Mouse (Mus musculus) spleen, postnatal 4 days (tissue): ENCODE measurements around the gene Kat2b.
"Not testable (repeated sequence)": the region's sequence is repeated elsewhere in the genome, so short reads cannot be mapped to it uniquely, and the experiment has no call there.

ENCODE experiments used
- DNase-seq, 2 experiments: peaks; one replicate each; pipeline ENCODE4 v3.0.0; 2022; ENCODE audit warnings: low spot score in 2 of 2

The Kat2b gene

DNA sequence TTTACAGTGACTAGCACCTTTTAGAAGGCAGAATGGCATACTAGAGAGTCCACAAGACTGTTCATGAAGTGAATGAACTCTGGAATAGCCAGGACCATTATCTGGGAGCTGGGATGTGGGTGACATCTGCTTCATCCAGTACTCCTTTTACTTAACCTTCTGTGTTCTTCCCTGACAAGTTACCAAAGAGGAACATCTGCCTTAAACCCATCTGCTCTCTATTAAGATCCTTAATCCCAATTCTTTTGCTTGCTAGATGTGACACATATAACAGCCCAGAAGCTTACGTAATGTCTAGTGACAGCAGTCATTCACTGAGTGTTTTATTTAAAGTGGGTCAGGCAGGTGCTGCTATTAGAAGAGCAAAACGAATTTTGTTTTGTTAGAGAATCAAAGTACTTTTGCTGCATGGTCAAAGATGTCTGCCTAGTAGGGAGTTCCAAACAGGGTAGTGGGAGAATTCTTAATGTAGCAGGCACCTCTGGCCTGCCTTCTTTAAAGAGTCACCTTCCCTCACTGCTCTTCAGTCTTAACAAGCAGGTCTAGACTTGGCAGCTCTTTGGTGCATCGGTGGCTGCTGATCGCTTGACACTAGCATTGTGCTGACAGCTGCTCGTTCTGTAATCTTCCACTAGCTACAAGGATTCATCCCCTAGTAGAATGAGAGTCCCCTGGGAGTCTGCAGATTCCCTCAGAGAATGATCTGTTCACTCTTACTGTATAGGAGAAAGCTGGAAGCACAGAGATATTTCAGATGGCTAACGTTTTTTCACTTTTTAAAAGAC lies 94.6 kb downstream of the Kat2b start:
- no peak for DNase-seq

DNA sequence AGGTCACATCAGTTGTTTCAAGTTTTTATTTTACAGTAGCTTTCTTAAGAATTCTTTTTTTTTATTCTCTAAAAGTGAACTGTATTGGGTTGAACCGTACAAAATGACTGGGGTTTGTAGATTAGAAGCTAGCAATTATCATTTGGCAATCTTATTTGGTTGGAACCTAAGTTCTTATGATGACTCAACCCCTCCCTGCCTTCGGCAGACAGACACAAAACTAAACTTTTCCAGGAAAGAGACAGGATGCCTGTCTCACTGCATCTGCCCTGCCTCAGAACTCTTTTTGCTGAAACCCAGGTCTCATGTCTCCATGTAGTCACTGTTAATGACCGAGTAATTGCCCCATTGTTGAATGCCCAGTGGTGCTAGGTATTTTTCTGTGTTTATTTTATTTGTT lies 97.6 kb downstream of the Kat2b start:
- DNase-seq: no peak

- DNase-seq: no peak
Measured at GRCm38 (mm10) chr17:53664703-53665382, 98.2 kb downstream of the Kat2b start.

- DNase-seq: no peak
Measured at GRCm38 (mm10) chr17:53670453-53670852, 103.8 kb downstream of the Kat2b start.

DNA sequence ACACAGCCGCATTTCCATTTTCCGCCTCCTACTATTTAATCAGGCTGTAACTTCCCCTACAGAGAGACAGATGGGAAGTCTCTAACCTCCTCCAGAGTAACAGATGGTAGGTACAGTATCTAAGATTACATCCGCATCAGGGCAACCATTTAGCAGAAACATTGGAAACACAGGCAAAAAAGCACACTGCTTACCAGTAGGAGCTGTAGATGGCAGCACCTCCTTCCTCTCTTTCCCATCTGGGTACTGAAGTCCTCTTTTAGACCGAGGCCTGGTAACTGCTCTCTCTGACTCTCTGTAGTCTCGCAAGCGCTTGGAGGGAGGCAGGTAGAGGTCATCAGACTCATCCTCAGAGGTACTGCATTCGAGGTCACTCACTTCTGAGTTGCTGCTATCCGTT lies 112.1 kb downstream of the Kat2b start:
- DNase-seq: no peak

GRCm38 (mm10) chr17:53688321-53688720 lies 121.7 kb downstream of the Kat2b start:
- no peak for DNase-seq

- DNase-seq: peak; percentile 98 to 99
Measured at GRCm38 (mm10) chr17:53688877-53689802, 122.5 kb downstream of the Kat2b start, which contains the start of gene Sgo1. Gene Sgo1, minus strand, starts transcription at chr17:53689333.

GRCm38 (mm10) chr17:53689946-53690345 lies 123.3 kb downstream of the Kat2b start:
- DNase-seq: no peak

DNA sequence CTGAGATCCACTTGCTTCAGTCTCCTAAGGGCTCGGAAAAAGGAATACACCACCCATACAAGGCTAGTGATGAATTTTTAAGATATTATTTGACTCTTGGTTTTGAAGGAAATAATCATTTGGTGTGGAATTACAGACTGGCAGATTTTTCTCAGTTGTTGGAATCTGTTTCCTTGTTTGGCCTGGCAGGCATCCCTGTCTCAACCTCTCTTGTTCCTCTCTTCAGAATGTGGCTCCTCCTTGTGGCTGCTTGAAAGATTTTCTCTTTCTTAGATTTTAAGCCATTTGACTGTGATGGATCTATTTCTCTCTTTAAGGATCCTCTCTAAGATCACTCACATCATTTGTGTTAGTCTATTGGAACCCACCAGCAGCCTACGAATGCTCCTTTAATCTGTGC lies 127.4 kb downstream of the Kat2b start:
- DNase-seq: no peak

- not testable (repeated sequence) for DNase-seq
Measured at GRCm38 (mm10) chr17:53697521-53697920, 130.9 kb downstream of the Kat2b start.

- no peak for DNase-seq
Measured at GRCm38 (mm10) chr17:53714453-53714852, 147.8 kb downstream of the Kat2b start.

DNA sequence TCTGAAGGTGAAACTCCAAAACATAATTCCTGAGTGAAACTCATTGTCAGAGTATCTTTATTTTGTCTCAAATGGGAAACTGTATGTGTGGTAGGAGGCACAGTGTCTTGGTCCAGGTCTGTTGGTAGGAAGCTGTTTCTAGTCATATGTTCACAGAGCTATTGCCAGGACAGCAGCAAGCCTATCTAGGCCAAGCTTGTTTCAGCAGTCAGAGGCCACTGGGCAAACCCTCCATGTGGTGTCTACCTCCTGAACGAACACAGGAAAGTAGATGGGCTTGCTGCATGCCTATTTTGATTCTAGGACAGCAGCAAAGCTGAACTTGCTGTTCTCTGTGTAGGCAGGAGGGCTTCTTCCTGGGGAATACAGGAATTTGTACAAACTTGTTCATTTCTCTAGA lies 148.5 kb downstream of the Kat2b start:
- not testable (repeated sequence) for DNase-seq

GRCm38 (mm10) chr17:53718474-53718873 lies 151.8 kb downstream of the Kat2b start:
- no peak for DNase-seq

DNA sequence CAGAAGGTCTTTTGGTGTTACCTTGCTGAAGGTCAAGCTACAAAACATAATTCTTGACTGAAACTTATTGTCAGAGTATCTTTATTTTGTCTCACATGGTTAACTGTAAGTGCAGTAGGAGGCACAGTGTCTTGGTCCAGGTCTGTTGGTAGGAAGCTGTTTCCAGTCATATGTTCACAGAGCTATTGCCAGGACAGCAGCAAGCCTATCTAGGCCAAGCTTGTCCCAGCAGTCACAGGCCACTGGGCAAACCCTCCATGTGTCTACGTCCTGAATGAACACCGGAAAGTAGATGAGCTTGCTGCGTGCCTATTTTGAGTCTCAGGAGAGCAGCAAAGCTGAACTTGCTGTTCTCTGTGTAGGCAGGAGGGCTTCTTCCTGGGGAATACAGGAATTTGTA lies 152.3 kb downstream of the Kat2b start:
- not testable (repeated sequence) for DNase-seq
